Mouse (Mus musculus) mouse embryonic stem cell (cell line): ENCODE results near the gene Trpv5.

ENCODE experiments used
- in situ Hi-C, 2 experiments: fragments of 300-500 bp; cut with MboI; formaldehyde crosslinking; loops; 1 replicate in 1 of 2; 3 replicates in 1 of 2; pipeline ENCODE4 v1.14.3; 2019 to 2020; ENCODE audit warnings: low sequenced_read_pairs in 2 of 2, low pct_unique_long_range_greater_than_20kb in 1 of 2, mixed read lengths in 1 of 2; ENCODE audit not compliant: unreplicated experiment in 1 of 2

Trpv5 gene

DNA sequence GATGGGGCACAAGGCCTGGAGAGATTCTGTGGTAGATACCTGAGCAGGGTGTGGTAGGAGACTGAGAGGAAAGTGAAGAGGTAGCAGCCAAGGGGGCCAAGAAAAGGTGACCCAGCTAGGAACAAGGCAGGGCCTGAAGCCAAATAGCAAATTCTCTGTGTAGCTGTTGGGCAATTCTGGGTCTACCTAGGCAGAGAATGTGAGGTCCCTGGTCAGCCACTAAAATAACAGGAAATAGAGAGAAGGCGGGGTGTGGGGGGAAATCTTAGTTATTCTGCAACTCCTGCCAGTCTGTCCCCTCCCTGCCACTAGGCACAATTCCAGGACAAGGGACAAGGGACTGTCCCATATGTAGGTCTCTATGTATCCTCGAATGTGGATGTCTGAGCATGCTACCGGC is 37.3 kb downstream of the Trpv5 start:
- in situ Hi-C loops = no loop called here

- in situ Hi-C loops = no loop called here
Observed at GRCm38 (mm10) chr6:41642765-41643164, 37.8 kb downstream of the Trpv5 start.

GRCm38 (mm10) chr6:41641173-41641866 is 39.2 kb downstream of the Trpv5 start:
- in situ Hi-C loops = no loop called here

- in situ Hi-C loops = no loop called here
Observed at GRCm38 (mm10) chr6:41640449-41640848, 40.1 kb downstream of the Trpv5 start.

DNA sequence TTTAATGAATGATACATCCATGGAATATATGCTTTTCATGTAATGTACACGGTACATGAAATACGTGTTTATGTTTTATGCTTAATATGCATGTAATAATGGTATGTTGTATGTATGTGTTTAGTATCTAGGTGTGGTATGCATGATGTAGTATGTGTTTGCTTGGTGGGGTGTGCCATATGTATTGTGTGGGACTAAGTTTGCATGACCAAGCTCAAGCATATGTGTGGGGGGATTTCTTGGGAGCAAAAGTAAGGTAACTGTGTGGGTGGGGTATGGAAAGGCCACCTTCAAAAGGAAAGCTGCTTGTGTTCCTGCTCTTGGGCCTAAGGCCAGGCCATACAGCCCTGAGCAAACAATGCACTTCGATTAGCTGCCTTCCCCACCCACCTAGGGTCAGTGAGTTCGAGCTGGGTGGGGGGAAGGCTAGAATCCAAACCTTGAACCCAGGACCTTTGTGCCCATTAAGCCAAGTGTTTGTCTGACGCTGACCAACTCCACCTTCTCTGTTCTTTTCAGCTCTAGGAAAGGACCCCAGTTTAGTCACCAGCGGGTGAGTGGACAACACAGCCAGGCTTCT is 42.6 kb downstream of the Trpv5 start:
- in situ Hi-C loops = no loop called here

DNA sequence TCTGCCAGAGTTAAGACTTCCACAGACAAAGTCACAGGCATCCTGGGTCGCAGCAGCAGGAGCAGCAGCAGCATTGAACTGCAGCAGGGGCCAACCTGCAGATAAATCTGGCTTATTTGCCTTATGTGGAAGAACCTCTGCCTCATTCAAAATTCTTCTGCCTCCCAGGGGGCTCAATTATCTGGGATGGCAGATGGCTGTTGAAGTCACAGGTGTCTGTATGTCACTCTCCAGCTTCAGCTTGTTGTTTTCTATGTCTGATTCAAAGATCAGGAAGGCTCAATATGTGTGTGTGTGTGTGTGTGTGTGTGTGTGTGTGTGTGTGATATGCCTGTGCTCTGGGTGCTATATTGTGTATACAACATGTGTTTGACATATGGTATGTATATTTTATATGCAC is 43.2 kb downstream of the Trpv5 start:
- in situ Hi-C loops = no loop called here

DNA sequence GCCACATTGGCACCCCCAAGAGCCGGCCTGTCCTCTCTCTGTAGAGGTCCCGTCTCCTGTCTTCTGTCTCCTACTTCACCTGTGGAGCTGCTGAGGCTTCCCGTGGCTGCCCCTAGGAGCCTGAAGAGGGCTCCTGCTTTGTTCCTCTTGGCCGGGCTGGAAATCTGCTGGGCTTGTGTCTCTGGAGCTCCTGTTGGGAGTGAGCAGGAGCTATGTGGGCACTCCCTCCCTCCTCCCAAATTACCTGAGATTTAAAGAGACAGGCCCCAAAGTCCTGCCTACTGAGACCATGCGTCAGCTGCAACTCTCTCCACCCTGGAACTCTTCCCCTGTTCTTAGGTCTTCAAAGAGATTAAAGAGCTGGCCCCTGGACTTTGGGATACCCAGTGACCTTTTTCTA is 44.4 kb downstream of the Trpv5 start, which contains the start of gene Trpv6:
Gene Trpv6, minus strand, starts transcription at position 228 of the 400 bp plus-strand sequence.
- in situ Hi-C loops = no loop called here

DNA sequence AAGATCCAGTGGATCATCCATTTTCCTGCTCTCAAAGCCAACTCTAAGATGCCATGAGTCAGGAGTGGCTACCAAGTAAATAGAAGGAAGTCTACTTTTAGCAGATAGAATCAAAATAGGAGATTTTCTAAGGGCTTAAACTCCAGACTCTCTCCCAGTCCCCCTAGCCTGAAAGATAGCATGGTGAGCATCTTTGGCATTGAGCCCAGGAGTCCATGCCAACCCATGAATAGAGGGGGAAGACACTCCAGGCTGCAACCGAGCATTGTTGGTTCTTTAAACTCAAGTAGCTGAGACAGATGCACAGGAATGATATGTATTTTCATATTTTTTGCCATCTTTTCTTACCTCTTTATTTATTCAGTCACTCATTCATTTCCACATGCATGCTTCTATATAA is 45.4 kb downstream of the Trpv5 start:
- in situ Hi-C loops = no loop called here

DNA sequence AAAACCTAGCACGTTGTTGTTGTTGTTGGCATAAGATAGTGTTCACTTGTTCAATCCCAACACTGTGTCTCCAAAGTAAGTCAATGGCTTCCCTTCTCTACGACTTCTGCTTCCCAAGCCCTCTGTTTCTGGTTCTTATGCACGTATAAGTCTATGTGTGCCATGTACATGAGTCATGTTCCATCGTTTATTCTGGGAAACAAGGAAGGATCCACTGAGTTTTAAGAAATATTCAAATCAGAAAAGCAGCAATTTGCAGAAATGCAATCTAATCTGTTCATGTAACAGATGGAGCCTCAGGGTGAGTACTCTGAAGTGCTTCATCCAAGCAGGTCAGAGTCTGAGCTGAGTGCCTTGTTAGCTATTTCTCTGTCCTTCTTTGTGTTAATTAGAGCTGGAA is 49.0 kb downstream of the Trpv5 start:
- in situ Hi-C loops = no loop called here

GRCm38 (mm10) chr6:41630791-41631190 is 49.8 kb downstream of the Trpv5 start:
- in situ Hi-C loops = no loop called here

GRCm38 (mm10) chr6:41628180-41628579 is 52.4 kb downstream of the Trpv5 start:
- in situ Hi-C loops = no loop called here

GRCm38 (mm10) chr6:41622661-41623060 is 57.9 kb downstream of the Trpv5 start:
- in situ Hi-C loops = no loop called here

DNA sequence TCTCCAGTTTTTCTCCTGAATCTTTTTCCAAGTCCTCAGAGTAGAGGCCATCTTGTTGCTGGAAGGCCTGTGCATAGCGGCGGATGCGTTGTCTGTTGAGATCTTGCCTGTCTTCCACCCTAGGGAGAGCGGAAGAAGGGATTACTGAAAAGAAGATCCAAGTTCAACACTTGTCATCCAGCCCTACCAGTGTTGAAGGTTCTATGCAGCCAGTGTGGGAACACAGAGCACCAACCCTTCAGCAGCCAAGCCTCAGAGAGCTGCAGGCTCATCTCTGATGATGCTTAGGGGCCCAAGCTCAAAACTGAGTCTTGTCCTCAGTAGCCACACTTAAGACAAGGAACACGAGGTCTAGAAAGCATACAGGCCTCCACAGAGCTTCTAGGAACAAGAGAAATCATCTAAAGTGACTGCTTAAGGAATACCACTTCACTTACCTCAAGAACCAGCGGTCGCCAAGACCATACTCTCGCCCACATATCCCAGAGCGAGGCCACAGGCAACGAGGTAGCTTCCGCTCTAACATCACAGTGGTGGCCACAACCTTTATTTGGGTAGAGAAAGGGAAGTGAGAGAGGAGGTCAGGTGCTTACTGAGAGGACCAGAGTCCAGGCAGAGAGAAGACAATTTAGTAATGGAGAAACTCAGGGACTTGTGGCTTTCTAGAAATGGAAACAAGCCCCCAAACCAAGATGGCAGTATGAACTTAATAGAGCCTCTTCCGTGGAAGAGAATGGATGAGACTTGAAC is 59.2 kb downstream of the Trpv5 start:
- in situ Hi-C loops = no loop called here

DNA sequence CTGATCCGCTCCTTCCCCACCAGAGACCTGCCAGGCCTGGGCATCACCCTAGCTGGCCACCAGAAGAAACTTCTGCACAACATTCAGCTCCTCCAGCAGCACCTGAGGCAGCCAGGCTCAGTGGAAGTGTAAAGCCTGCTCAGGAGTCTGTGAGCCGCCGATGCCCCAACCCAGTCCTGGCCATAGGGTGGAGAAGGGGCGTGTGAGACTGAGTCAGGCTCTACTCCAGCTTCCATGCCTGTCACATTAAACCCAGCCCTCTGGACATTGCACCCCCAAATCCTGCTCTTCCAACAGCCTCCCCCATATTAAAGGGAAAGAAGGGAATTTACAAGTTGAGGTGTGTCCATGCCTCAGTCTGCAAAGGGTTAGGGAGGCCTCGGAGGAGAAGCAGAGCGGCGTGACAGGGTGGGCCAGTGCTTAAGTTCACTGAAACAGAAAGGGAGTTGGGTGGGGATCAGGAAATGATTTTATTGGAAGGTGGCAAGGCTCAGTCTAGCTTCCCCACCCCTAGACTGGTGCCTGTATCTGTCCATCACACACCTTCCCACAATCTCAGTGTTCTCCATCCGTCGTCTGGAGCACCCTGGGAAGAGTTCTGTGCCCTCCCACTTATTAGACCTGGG is 60.3 kb downstream of the Trpv5 start:
- in situ Hi-C loops = no loop called here

- in situ Hi-C loops = no loop called here
Observed at GRCm38 (mm10) chr6:41607637-41608036, 72.9 kb downstream of the Trpv5 start.

DNA sequence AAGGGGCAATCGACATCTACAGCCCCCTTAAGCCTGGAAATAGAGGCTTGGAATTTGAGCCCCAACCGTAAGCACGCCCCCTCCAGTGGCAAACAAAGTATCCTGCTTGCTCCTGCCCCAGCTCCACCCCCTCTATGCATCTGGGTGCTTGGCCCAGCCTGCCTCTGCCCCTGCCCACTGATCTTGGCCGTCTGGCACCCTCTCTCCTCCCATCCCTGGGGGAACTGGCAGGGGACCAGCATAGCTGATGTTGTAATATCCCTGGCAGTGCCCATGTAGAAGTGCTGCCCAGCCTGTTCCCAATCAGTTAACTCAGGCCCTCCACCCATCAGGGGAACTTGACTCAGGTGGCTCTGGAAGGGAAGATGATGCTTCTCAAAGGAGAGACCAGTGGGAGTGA is 74.4 kb downstream of the Trpv5 start:
- in situ Hi-C loops = no loop called here

- in situ Hi-C loops = no loop called here
Observed at GRCm38 (mm10) chr6:41605794-41606104, 74.8 kb downstream of the Trpv5 start.

- in situ Hi-C loops = no loop called here
Observed at GRCm38 (mm10) chr6:41605061-41605793, 75.3 kb downstream of the Trpv5 start, which contains the start of gene Ephb6. Gene Ephb6, plus strand, starts transcription at chr6:41605482.
